Mouse (Mus musculus) thymus, adult 18-20 months (tissue): Measurements from ENCODE around the gene Ftsj3.

Experiments
- DNase-seq, 2 experiments: peaks; one replicate each; pipeline ENCODE4 v3.0.0; 2022; ENCODE audit warnings: mixed read lengths in 2 of 2

The Ftsj3 gene

DNA sequence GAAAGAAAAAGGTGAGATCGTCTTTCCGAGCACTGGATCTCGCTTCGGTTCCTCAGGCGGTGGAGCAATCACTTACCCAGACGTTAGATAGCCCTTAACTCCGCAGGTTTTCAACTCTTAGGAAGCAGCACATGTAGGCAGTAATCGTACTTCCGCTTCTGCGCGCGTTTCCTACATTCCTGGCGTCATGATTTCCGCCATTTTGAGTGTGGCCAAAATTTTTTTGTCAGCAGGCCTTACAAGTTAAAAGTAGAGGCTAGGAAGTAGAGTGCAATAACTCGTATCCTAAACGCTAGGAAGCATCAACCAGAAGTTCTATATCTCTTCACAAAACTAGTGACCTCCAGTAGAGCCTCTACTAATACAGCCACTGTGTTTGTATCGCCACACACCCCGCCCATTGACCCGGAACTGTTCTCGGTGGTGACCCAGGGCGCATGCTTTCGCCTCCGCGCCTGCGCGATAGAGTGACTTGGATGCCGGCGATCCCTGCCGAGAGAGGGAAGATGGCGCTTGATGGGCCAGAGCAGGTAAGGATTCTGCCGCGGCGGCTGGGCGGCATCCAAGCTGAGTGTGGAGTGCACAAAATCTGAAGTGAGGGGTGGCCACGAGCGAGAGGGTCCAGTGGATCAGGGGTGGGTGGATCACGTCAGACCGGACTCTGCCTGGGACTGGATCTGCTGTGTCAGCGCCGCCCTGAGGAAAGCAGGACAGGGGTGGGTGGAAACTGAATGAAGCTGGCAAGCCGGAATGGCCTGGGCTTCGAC, at the start of gene Ftsj3, which contains the start of gene Psmc5:
TSS of gene Ftsj3 (minus strand) at position 395 of the 767 bp plus-strand sequence.
TSS of gene Psmc5 (plus strand) at position 470 of the 767 bp plus-strand sequence.
- peak; percentile 93 to 96 for DNase-seq

DNA sequence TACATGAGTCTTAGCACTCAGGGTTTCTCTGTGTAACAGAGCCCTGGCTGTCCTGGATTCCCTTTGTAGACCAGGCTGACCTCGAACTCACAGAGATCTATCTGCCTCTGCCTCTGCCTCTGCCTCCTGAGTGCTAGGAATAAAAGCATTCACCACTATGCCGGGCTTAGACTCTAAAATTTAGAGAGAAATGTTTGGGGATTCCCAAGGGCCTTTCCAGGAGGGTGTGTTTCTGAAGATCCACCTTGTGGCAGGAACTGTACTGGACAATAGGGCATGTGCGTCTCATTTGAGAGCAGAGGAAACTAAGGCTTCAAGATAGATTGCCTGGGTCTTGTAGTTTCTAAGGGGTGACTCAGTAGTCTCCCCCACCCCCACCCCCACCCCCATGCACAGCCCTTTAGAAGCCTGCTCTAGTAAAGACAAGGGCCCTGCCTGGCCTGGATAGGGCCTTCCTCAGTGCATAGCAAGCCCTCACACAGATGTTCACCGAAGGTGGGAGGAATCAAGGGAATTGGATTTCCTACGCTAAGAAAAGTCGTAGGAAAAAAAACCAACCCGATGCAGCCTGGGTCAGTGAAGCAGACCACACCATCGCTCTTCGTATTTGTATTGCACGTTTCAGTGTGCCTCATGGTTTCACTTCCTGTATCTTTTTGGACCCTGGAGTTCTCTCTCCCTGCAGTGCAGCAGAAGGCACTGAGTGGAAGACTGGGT, 49.6 kb upstream of the Ftsj3 start:
- no peak for DNase-seq

DNA sequence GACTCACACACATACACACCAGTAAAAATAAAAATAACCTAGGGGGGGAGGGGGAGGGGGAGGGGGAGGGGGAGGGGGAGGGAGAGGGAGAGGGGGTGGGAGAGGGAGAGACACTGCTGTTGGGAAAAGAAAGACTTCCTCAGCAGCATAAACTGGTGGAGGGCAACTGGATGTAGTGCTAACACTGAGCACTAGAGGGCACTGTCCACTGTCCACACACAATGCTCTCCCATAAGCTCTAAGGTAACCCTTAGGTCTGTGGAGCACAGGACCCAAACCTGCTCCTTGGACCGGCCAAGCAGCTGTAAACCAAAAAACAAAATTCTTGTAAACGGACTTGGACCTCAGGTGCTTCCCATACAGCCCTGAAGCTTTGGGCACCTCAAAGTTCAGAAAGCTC, 46.8 kb upstream of the Ftsj3 start:
- DNase-seq: no peak

DNA sequence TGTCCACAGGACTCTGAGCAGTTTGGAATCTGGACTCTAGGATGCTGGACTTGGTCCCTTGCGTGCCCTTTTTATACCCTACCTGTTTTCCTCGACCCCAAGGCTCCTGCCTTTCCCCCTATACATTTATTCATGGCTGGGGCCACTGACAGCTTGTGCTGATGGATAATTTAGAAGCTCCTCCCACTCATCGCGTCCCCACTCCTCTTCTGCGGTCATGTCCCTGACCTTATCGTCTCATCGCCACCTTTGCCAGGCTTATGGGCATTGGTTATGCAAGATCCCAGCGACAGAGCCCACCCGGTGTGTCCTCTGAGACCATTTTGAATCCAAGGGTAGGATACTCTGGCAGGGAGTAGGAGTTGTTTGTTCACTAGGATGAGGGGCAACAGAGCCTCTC, 45.9 kb upstream of the Ftsj3 start, which contains the start of gene Gh:
TSS of gene Gh (minus strand) at position 101 of the 400 bp plus-strand sequence.
- DNase-seq: no peak

DNA sequence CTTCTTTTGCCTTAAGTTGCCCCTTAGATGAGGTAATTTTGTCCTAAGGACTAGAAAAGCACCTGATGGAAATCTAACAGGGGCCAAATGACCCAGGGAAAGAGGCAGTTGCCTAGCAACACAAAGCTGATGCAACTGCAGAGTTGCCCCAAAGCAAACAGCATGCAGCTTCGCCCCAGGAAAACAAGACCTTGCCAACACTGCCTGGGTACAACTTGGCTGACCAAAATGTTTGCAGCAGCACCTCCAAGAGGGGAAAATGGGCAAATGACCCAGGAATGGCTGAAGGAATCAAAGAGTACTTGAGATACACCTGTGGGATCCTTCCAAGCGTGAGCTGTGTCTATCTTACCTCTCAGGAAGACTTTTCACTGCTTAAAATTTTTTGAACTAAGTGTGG, 36.0 kb upstream of the Ftsj3 start:
- DNase-seq: no peak

DNA sequence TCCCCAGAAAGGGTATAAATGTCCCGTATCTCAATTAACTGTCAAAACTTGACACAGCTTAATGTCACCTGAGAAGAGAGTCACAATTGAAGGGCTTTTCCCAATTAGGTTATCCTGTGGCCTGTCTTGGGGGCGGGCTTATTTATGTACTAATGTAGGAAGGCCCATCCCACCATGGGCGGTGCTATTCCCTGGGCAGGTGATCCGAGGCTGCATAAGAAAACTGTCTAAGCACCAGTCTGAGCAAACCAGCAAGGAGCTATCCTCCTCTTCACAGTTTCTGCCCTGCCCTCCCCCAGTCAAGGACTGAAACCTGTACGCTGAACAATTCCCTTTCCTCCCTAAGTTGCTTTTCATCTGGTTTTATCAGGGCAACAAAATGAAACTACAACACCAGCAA, 34.5 kb upstream of the Ftsj3 start:
- no peak for DNase-seq

DNA sequence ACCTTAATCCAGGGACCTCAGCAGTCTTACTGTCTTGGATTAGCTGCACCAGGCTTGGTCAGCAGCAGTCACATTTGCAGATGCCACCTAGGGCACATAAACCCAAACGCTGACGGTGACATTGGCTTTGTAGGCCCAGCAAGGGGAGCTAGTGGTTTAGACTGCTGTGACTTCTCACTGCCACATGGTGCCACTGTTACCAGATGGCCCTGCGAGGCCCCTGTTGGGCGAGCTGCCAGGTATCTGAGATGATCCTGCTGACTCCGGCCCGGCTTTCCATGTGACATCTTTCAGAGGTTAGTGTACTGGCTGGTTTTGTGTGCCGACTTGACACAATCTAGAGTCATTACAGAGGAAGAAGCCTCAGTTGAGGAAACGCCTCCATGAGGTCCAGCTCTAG, 33.5 kb upstream of the Ftsj3 start:
- no peak for DNase-seq

DNA sequence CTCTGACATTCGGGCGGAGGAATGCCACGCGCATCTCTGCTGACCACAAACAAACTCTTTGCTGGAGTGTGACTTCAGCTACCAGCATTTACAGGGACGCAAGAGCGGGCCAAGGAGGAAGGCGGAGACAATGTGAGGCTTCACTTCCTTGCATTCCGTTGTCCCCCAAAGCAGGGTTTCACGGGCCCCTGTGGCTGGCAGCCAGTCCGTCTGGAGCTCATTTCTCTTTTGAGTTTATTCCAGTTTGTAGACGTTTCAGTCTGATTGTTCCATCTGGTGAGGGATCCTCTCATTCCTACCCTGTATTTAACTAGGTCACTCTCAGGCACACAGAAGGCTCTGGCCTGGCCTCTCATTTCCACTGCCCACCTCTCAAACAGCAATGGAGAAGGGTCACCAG, 31.1 kb upstream of the Ftsj3 start:
- DNase-seq: no peak

DNA sequence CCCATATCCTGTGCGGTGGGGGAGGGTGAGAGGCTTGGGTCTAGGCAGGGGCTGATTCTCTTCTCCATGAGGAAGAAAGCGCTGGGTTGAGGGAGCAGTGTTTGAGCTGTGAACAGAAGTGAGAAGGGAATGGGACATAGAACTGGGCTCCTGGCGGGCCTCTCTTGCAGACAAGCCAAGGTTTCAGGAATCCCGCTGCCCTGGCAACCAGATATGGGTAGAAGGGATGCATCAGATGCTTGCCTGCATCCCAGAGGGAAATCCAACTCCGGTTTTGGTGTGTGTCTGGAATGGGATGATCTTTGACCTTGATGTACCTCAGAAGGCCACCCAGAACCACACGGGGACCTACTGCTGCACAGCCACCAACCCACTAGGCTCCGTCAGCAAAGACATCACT, 30.3 kb upstream of the Ftsj3 start:
- no peak for DNase-seq

DNA sequence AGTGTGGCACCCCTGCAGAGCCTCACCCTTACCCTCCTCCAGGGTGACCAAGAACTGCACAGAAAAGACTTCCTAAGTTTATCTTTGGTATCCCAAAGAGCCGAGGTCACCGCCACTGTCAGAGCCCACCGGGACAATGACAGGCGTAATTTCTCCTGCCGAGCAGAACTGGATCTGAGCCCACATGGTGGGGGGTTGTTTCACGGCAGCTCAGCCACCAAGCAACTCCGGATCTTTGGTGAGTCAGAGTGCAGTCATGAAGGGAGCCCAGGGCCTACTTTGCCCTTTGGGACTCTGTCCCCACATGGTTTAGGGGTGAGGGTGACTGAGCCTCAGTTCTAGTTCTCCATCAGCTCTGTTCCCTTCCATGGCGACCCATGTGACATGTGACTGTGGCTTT, 28.2 kb upstream of the Ftsj3 start:
- DNase-seq: no peak

DNA sequence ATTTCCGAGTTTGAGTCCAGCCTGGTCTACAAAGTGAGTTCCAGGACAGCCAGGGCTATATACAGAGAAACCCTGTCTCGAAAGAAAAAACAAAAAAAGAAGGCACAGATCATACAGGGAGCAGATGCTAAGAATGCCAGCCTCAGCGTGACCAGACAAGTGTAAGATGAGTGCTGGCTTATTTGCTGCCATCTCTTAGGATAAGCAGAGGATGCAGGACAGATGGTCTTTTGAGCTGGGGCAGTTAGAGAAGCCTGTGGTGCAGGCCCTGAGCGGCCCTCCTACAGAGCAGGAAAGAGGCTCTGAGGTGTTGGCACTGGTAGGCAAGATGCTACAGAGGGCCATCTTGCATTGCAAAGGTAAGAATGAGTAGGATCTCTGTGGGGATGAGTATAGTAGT, 27.5 kb upstream of the Ftsj3 start:
- no peak for DNase-seq

DNA sequence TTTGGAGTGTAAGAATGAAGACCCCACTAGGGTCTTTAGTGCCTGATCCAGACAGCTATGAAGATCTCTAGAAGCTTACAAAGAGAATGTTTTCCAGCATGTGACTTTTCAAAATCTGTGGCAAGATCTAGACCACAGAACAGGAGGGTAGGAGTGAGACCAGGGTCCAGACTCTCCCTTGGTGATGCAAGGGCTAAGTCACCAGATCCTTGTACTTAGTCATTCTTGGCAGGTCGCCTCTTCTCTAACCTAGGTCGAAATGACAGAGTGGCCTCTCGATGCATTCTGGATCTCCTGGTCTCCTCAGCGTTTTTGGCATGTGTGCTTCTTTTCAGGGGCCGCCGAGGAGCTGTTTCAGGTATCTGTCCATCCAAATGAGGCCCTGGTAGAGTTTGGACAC, 26.6 kb upstream of the Ftsj3 start:
- DNase-seq: no peak

DNA sequence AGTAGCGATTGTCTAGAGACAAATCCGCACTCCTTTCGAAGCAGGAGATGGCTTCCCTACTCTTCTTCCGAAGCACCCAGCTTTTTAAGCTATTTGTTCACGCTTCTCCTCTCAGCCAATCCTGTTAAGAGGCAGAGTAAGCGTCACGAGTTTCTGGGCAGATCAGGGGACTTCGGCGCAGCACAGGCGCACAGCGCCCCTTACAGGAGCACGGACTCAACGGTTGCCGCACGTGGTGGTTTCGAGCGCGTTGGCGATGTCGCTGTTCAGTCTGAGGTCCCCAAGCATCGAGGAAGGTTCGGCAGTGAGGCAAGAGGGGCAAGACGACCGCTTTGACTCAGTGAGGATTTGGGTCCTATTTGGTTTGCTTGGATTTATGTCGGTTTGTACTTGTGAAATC, 20.6 kb upstream of the Ftsj3 start, which contains the start of gene Tcam1:
TSS of gene Tcam1 (plus strand) at position 219 of the 400 bp plus-strand sequence.
- peak; percentile 82 to 83 for DNase-seq

DNA sequence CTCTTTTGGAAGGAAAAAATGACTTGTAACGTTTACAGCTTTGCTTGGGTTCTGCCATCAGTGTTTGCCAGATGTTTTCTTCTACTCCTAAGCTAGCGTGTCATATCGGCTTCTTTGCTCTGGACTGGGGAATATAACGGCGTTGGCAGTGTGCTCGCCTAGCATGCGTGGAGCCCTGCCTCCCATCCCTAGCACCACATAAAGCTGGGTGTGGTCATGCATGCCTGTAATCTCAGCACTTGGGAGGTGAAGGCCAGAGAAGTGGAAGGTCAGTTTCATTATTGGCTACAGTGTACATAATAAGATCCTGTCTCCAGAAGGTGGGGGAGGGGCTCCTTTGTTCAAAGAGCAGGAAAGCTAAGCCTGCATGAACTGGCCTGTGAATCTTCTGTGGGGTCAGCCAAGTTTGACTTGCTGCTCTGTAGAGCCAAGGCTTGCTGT, 19.1 kb upstream of the Ftsj3 start:
- no peak for DNase-seq

DNA sequence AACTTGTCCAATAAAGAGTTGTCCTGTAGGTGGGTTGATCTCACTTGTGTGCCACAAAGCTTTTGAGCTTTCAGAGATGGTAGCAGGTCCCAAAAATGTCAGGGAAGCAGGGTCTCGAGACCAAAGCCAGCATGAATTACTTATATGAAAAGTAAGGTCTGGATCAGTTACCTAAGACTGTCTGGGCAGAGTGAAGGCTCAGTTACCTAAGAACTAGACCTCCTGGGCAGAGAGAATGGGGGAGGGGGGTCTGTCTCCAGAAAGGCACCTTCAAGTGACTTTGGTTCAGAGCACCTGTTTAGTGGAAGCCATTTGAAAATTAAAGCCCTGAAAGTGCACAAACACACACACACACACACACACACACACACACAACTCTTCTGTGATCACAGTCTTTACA, 18.5 kb upstream of the Ftsj3 start:
- DNase-seq: no peak

DNA sequence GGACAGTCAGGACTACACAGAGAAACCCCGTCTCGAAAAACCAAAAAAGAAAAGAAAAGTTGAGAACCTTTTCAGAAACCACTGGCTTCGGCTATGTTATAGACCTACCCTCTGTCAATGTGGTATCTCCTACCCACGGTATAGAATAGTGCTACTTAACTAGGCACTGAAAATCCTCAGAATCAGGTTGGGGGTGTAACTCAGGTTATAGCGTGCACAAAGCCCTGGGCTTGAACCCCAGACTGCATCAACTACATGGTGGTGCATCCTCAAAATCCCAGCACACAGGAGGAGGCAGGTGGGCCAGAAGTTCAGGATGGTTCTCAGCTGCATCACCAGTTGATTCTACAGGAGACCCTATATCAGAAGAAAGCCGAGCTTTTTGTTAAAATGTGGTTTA, 17.9 kb upstream of the Ftsj3 start:
- DNase-seq: no peak

DNA sequence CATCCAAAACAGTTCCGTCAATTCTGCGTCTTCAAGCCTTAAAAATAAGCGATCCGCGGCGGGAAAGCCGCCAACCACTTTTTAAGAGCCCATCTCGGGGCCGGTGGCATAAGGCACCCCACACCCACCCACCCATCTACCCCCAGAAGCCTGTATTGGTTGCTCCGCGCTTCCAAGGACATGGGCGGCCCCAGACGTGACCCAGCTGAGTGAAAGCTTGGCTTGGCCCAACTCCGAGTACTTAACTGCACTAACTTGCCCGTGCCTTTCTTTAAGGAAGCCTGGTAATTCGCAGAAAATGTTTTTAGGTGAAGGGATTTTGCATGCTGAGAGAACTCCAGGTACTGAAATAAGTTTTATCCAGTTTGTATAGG, 17.4 kb upstream of the Ftsj3 start:
- DNase-seq: no peak

DNA sequence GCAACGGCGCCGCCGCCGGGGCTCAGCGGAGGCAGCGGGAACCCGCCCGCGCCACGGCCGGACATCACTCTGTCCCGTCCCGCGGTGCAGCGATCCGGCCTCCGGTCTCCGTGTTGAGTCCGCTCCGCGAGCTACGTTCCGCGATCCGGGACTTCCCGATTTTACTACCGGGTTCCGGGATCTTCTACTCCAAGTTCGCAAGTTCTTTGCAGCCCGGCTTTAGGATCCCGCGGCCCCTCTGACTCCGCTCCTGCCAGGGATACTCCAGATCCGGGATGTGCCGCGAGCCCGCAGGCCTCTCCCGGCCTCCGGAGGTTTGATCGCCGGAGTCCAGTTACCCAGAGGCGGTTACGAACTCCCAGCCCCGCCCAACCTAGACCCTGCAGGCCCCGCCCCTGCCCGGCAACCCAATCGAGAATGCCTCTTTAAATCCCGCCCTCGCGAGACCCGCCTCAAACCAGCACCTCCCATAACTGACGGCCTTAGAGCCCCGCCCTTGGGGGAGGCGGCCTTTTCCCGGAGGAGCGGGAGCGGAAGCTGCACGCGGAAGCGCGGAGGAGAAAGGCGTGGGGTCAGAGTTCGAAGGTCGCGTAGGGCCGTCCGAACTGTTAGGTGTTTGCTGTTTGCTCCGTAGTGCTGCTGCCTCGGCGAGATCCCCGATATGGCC, 16.9 kb upstream of the Ftsj3 start, which contains the start of gene Smarcd2:
TSS of gene Smarcd2 (minus strand) at position 329 of the 667 bp plus-strand sequence.
- peak; percentile 99 for DNase-seq

DNA sequence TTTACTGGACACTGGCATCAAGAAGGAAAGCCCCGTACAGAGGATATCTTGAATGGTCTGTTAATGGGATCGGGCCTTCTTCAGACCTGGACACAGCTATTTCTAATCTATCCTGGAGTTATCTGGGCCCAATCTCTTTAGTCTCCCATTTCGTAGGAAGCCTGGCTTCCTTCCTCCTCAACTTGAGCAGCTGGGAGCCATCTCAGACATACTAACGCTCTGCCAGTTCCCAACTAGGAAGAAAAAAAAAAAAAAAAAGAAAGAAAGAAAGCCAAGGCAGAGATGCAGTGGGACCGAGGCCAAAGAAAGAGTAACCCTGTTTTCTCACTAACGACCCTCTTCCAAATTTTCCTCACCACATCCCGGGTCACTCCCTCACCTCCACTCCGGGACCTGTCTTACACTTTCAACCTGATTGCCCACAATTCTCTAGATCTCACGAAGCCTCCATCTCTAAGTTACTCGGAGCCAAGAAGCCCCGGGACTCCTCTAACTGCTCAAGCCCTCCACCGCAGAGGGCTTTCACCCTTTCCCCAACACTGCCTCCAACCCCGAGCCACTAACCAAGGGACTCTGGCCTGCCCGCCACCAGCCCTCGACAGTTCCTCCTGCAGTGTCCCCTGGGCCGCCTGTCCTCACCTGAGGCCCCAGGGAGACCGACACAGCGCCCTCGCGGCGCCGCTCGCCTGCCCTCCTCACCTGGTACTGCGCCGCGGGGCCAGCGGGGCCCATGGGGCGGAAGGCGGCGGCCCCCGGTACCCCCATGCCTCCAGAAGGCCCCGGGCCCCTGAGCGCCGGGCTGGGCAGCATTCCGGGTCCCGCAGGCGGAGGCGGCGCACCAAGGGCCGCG, 16.1 kb upstream of the Ftsj3 start:
- peak; percentile 40 to 48 for DNase-seq

DNA sequence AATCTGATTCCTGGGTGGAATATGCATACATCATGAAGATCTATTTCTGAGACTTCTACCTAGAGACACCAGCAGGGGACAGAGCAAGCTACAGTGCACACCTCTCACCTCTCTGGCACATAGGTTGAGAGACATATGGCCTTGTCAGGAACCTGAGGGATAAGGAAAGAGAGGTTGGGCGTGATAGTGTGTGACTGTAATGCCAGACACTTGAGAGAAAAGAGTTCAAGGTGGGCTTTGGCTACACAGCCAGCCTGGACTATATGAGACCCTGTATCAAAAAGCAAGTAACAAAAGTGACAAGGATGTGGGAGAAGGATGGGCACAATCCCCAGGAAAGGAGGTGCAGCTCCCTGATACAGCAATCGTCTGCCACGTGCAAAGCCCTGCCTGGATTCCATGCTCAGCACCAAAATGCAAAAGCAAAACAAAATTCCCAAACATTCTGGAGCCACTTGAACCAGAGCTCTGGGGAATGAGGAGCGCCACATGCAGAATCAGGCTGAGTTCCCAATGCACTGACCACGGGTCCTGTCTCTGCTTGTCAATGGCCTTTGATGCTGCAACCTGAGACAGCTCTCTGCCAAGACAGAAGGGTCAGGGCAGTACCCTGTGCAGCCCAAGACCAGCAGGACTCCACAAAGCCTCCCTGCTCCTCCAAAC, 15.4 kb upstream of the Ftsj3 start:
- no peak for DNase-seq

DNA sequence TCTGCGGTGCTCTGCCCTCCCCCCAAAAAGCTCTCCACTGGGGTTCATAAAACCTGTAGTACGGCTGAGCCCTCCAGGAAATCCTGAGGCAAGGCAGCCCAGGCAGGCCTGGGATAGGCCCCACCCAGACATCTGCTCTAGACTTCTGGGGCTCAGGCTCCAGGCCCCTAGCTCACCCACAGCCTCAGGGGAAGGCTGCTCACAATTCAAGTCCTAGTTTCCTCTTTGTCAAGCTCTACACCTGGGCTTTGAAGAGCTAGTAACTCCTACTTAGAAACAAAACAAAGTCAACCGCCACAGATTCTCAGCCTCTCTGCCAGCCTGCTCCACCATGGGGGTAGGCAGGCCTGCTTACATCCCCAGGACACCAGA, 13.2 kb upstream of the Ftsj3 start:
- peak; percentile 71 to 81 for DNase-seq
